Mouse (Mus musculus) liver, embryonic 13.5 days (tissue): ENCODE data around the gene Slc6a21. TPM values are rescaled to one million over a fixed set of nuclear protein-coding genes. Genes with fewer than 3 reads are reported as not detected.
A peak's percentile ranks its signal among the peaks of the same experiment; 100 is the strongest.

ENCODE experiments used
- ATAC-seq: fragments of 200-750 bp; cut with Nextera tagmentation; 2 replicates; pipeline ENCODE4 v1.8.0; 2017; ENCODE audit warnings: low read depth, mild to moderate bottlenecking, moderate number of reproducible peaks, moderate library complexity
- DNase-seq: peaks from one replicate; pipeline ENCODE4 v3.0.0; 2022
- H3K27ac ChIP-seq: fragments of 300-500 bp; sonication (generic); 2 replicates; pipeline ENCODE4 v1.5.1; 2015; ENCODE audit warnings: moderate library complexity, mild to moderate bottlenecking, inconsistent platforms
- H3K27me3 ChIP-seq: fragments of 300-500 bp; sonication (generic); 2 replicates; pipeline ENCODE4 v1.6.1; 2015; ENCODE audit warnings: mild to moderate bottlenecking, inconsistent platforms
- H3K36me3 ChIP-seq: fragments of 300-500 bp; sonication (generic); 2 replicates; pipeline ENCODE4 v1.6.1; 2015; ENCODE audit warnings: mild to moderate bottlenecking, inconsistent platforms
- H3K4me1 ChIP-seq: fragments of 300-500 bp; sonication (generic); replicated peaks from 2 replicates; pipeline ENCODE4 v1.6.1; 2015; ENCODE audit warnings: inconsistent platforms
- H3K4me2 ChIP-seq: fragments of 300-500 bp; sonication (generic); 2 replicates; pipeline ENCODE4 v1.6.1; 2015; ENCODE audit warnings: inconsistent platforms, mild to moderate bottlenecking, moderate library complexity
- H3K4me3 ChIP-seq: fragments of 300-500 bp; sonication (generic); replicated peaks from 2 replicates; pipeline ENCODE4 v1.5.1; 2015; ENCODE audit warnings: mild to moderate bottlenecking, inconsistent platforms
- H3K9ac ChIP-seq: fragments of 300-500 bp; sonication (generic); 2 replicates; pipeline ENCODE4 v1.6.1; 2015; ENCODE audit warnings: mild to moderate bottlenecking, inconsistent platforms
- H3K9me3 ChIP-seq: fragments of 300-500 bp; sonication (generic); replicated peaks from 2 replicates; pipeline ENCODE4 v1.6.1; 2016; ENCODE audit warnings: inconsistent platforms
- WGBS: fragments of 180-500 bp; shearing (Covaris S2); methylation state at CpG from one replicate; pipeline ENCODE4 v1.1.7; 2015; ENCODE audit not compliant: insufficient replicate concordance; 5-methylcytosine and 5-hydroxymethylcytosine counted together
- polyA plus RNA-seq: library from polyadenylated mRNA; unstranded; fragments of >200 nt; fragmentation: Nextera tagmentation; extraction: Ambion mirVana; gene quantifications from 2 replicates; pipeline ENCODE4 v1.2.1, GENCODE M21; 2015

Gene Slc6a21
- not detected in 2 replicates for polyA plus RNA-seq

- Histone ChIP-seq H3K36me3 (no peaks in the 10 kb centered on the region), H3K9ac (peak within 1 kb of the TSS; percentile 51), H3K4me2 (peak within 1 kb of the TSS; percentile 70), H3K4me3 (peak within 1 kb of the TSS; percentile 49), H3K27me3 (0 out of 2 replicates have a peak, but pooled peaks cover 13% of the 10 kb centered on the region), H3K4me1 (peaks cover 5% of the 10 kb centered on the region), H3K9me3 (no peaks in the 10 kb centered on the region), H3K27ac (no peak within 1 kb of the TSS)
- ATAC-seq (no peak), DNase-seq (peak; percentile 60)
- WGBS, result 6% methylated on average over 44 of the region's 44 CpGs
Observed at GRCm38 (mm10) chr7:45277136-45277760, at the start of gene Slc6a21. Slc6a21 (plus strand) TSS chr7:45277513.

- no peak for DNase-seq
- Histone ChIP-seq H3K9me3 (no peaks in the 10 kb centered on the region), H3K4me1 (peaks cover 11% of the 10 kb centered on the region), H3K36me3 (peaks cover 22% of the 10 kb centered on the region), H3K27me3 (no peaks in the 10 kb centered on the region), H3K4me3 (no peak overlapping the region), H3K27ac (no peak overlapping the region), H3K9ac (no peak overlapping the region), H3K4me2 (no peak overlapping the region)
- ATAC-seq, result no peak
- WGBS, result 83% methylated on average over 18 of the region's 18 CpGs
Observed at GRCm38 (mm10) chr7:45228548-45228947, 48.8 kb upstream of the Slc6a21 start.

GRCm38 (mm10) chr7:45229046-45229445, 48.3 kb upstream of the Slc6a21 start:
- no peak overlapping the region for H3K4me3 ChIP-seq
- peaks cover 19% of the 10 kb centered on the region for H3K36me3 ChIP-seq
- H3K27me3 ChIP-seq, result no peaks in the 10 kb centered on the region
- no peak overlapping the region for H3K4me2 ChIP-seq
- no peaks in the 10 kb centered on the region for H3K9me3 ChIP-seq
- H3K4me1 ChIP-seq, result peaks cover 16% of the 10 kb centered on the region
- ATAC-seq (no peak), DNase-seq (no peak)
- WGBS, result 67% methylated on average over 8 of the region's 8 CpGs
- no peak overlapping the region for H3K9ac ChIP-seq
- H3K27ac ChIP-seq, result no peak overlapping the region

GRCm38 (mm10) chr7:45229459-45230203, 47.7 kb upstream of the Slc6a21 start:
- H3K27ac ChIP-seq, result no peak overlapping the region
- H3K36me3 ChIP-seq, result peaks cover 19% of the 10 kb centered on the region
- no peak overlapping the region for H3K4me3 ChIP-seq
- H3K9me3 ChIP-seq, result no peaks in the 10 kb centered on the region
- H3K4me1 ChIP-seq, result peaks cover 22% of the 10 kb centered on the region
- WGBS, result 64% methylated on average over 7 of the region's 7 CpGs
- DNase-seq (no peak), ATAC-seq (no peak)
- H3K9ac ChIP-seq, result no peak overlapping the region
- H3K27me3 ChIP-seq, result no peaks in the 10 kb centered on the region; the same call in 1 of the 2 replicates
- H3K4me2 ChIP-seq, result no peak overlapping the region

- Histone ChIP-seq H3K4me3 (no peak overlapping the region), H3K36me3 (peaks cover 19% of the 10 kb centered on the region), H3K4me2 (no peak overlapping the region), H3K9me3 (no peaks in the 10 kb centered on the region), H3K4me1 (peaks cover 37% of the 10 kb centered on the region), H3K9ac (no peak overlapping the region), H3K27ac (no peak overlapping the region), H3K27me3 (no peaks in the 10 kb centered on the region; the same call in 1 of the 2 replicates)
- no peak for DNase-seq
- 62% methylated on average over 12 of the region's 12 CpGs for WGBS
- ATAC-seq, result no peak
Observed at GRCm38 (mm10) chr7:45231192-45231591, 46.1 kb upstream of the Slc6a21 start.

DNA sequence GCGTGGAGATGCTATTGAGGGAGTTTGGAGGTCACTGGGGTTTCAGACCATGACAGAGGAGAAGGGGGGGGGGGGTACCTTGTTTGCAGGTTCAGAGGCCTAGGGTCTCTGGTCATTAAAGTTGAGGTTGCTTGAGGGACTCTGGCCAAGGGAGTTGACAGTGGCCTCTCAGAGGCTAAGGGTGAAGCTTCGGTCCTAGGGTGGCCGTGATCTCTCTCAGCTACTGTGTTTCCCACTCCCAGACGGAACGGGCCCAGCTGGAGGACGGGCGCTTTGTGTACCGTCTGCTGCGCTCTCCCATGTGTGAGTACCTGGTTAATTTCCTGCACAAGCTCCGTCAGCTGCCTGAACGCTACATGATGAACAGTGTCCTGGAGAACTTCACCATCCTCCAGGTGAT, 45.4 kb upstream of the Slc6a21 start:
- Histone ChIP-seq H3K4me3 (no peak overlapping the region), H3K36me3 (peaks cover 19% of the 10 kb centered on the region), H3K9me3 (no peaks in the 10 kb centered on the region), H3K27me3 (no peaks in the 10 kb centered on the region; the same call in 1 of the 2 replicates), H3K4me2 (no peak overlapping the region), H3K9ac (no peak overlapping the region), H3K27ac (no peak overlapping the region), H3K4me1 (peaks cover 37% of the 10 kb centered on the region)
- WGBS, result 81% methylated on average over 11 of the region's 11 CpGs
- DNase-seq, result no peak
- ATAC-seq, result no peak

- H3K36me3 ChIP-seq, result peaks cover 19% of the 10 kb centered on the region
- H3K4me3 ChIP-seq, result no peak overlapping the region
- no peaks in the 10 kb centered on the region for H3K9me3 ChIP-seq
- no peak for DNase-seq
- H3K27me3 ChIP-seq, result no peaks in the 10 kb centered on the region; the same call in 1 of the 2 replicates
- no peak overlapping the region for H3K9ac ChIP-seq
- H3K27ac ChIP-seq, result no peak overlapping the region
- no peak overlapping the region for H3K4me2 ChIP-seq
- WGBS, result 53% methylated on average over 13 of the region's 13 CpGs
- H3K4me1 ChIP-seq, result peaks cover 44% of the 10 kb centered on the region
- no peak for ATAC-seq
Observed at GRCm38 (mm10) chr7:45232716-45233465, 44.4 kb upstream of the Slc6a21 start.

- H3K4me2 ChIP-seq, result peak overlapping the region; percentile 46
- no peak for ATAC-seq
- WGBS, result 54% methylated on average over 20 of the region's 20 CpGs
- peaks cover 53% of the 10 kb centered on the region for H3K4me1 ChIP-seq
- no peak overlapping the region; the same call in 1 of the 2 replicates for H3K9ac ChIP-seq
- no peak for DNase-seq
- peaks cover 16% of the 10 kb centered on the region for H3K36me3 ChIP-seq
- no peaks in the 10 kb centered on the region; the same call in none of the 2 replicates for H3K27me3 ChIP-seq
- no peaks in the 10 kb centered on the region for H3K9me3 ChIP-seq
- no peak overlapping the region for H3K27ac ChIP-seq
- no peak overlapping the region for H3K4me3 ChIP-seq
Observed at GRCm38 (mm10) chr7:45233580-45234332, 43.6 kb upstream of the Slc6a21 start.

DNA sequence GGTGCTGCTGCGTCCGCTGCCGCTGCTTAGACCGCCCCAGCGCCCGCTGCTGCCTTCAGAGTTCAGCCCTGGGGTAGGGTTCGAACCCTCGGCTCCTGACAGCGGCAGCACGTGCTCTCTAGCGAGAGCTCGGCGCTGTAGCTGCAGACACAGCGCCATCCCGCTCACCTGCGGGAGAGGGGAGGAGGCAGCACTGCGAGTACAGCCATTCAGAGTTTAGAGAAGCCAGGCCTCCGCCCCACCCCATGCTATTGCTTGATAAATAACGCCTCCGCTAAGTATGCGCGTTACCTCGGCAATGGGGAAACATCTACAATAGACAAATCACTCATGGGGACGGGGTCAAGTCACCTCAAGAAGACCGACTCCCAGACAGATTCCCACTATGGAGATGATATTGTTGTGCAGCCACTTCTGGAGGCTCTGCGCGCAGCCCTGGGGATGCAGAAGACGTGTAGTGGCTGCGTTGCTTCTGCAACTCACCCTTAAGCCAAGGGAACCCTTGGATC, 42.9 kb upstream of the Slc6a21 start:
- no peak overlapping the region; the same call in 1 of the 2 replicates for H3K9ac ChIP-seq
- no peak for ATAC-seq
- no peaks in the 10 kb centered on the region; the same call in none of the 2 replicates for H3K27me3 ChIP-seq
- 46% methylated on average over 29 of the region's 29 CpGs for WGBS
- H3K9me3 ChIP-seq, result no peaks in the 10 kb centered on the region
- H3K4me1 ChIP-seq, result peaks cover 59% of the 10 kb centered on the region
- H3K27ac ChIP-seq, result no peak overlapping the region
- no peak for DNase-seq
- peak overlapping the region; percentile 46 for H3K4me2 ChIP-seq
- H3K4me3 ChIP-seq, result peak overlapping the region; percentile 22
- H3K36me3 ChIP-seq, result peaks cover 9% of the 10 kb centered on the region

GRCm38 (mm10) chr7:45234922-45235571, 42.3 kb upstream of the Slc6a21 start:
- Histone ChIP-seq H3K4me2 (peak overlapping the region; percentile 46), H3K4me3 (peak overlapping the region; percentile 22), H3K9me3 (no peaks in the 10 kb centered on the region), H3K27me3 (no peaks in the 10 kb centered on the region; the same call in none of the 2 replicates), H3K9ac (no peak overlapping the region), H3K36me3 (peaks cover 4% of the 10 kb centered on the region), H3K4me1 (peaks cover 61% of the 10 kb centered on the region), H3K27ac (no peak overlapping the region)
- 35% methylated on average over 21 of the region's 21 CpGs for WGBS
- ATAC-seq (peak; percentile 30; the same call in 1 of the 2 replicates), DNase-seq (no peak)
